Mouse (Mus musculus) kidney, embryonic 16.5 days (tissue): ENCODE results near the gene Shisa2. TPM values are rescaled to one million over a fixed set of nuclear protein-coding genes. Genes with fewer than 3 reads are reported as not detected.

Experiments used
- ATAC-seq: fragments of 200-750 bp; cut with Nextera tagmentation; 2 replicates; pipeline ENCODE4 v1.8.0; 2017; ENCODE audit warnings: moderate TSS enrichment; ENCODE audit not compliant: low FRiP score, low TSS enrichment
- H3K27ac ChIP-seq: fragments of 300-500 bp; sonication (generic); 2 replicates; pipeline ENCODE4 v1.5.1; 2014; ENCODE audit warnings: low read length
- H3K27me3 ChIP-seq: fragments of 300-500 bp; sonication (generic); 2 replicates; pipeline ENCODE4 v1.6.1; 2014; ENCODE audit warnings: low read length, control low read depth, mixed read lengths; ENCODE audit not compliant: insufficient read depth
- H3K36me3 ChIP-seq: fragments of 300-500 bp; sonication (generic); 2 replicates; pipeline ENCODE4 v1.6.1; 2014; ENCODE audit warnings: low read length, control low read depth, mixed read lengths; ENCODE audit not compliant: insufficient read depth
- H3K4me1 ChIP-seq: fragments of 300-500 bp; sonication (generic); 2 replicates; pipeline ENCODE4 v1.6.1; 2014; ENCODE audit warnings: low read length, control low read depth, mixed read lengths; ENCODE audit not compliant: insufficient read depth
- H3K4me2 ChIP-seq: fragments of 300-500 bp; sonication (generic); replicated peaks from 2 replicates; pipeline ENCODE4 v1.6.1; 2014; ENCODE audit warnings: low read depth, low read length
- H3K4me3 ChIP-seq: fragments of 300-500 bp; sonication (generic); 2 replicates; pipeline ENCODE4 v1.5.1; 2014; ENCODE audit warnings: mild to moderate bottlenecking, low read length
- H3K9ac ChIP-seq: fragments of 300-500 bp; sonication (generic); replicated peaks from 2 replicates; pipeline ENCODE4 v1.6.1; 2014; ENCODE audit warnings: low read length
- H3K9me3 ChIP-seq: fragments of 300-500 bp; sonication (generic); 2 replicates; pipeline ENCODE4 v1.6.1; 2016; ENCODE audit warnings: low read length, control low read depth
- WGBS: fragments of 180-500 bp; shearing (Covaris S2); extraction: QIAGEN DNeasy Blood & Tissue Kit; methylation state at CpG from one replicate; pipeline ENCODE4 v1.1.7; 2014; 5-methylcytosine and 5-hydroxymethylcytosine counted together
- polyA plus RNA-seq: library from polyadenylated mRNA; unstranded; fragments of >200 nt; fragmentation: Nextera tagmentation; extraction: Ambion mirVana; gene quantifications from 2 replicates; pipeline ENCODE4 v1.2.1, GENCODE M21; 2015

Gene Shisa2
- polyA plus RNA-seq, 1 experiment from 2014 or later: 12.8 TPM

GRCm38 (mm10) chr14:59644896-59645295 is 19.8 kb downstream of the Shisa2 start:
- Histone ChIP-seq H3K9me3 (no peaks in the 10 kb centered on the region), H3K27ac (no peak overlapping the region), H3K4me3 (no peak overlapping the region), H3K4me2 (no peak overlapping the region), H3K36me3 (no peaks in the 10 kb centered on the region), H3K9ac (no peak overlapping the region), H3K4me1 (peaks cover 26% of the 10 kb centered on the region), H3K27me3 (no peaks in the 10 kb centered on the region)
- ATAC-seq: no peak
- WGBS: 69% methylated on average over 3 of the region's 3 CpGs

- no peaks in the 10 kb centered on the region for H3K9me3 ChIP-seq
- peak; percentile 49; the same call in 1 of the 2 replicates for ATAC-seq
- H3K36me3 ChIP-seq: no peaks in the 10 kb centered on the region
- H3K4me3 ChIP-seq: no peak overlapping the region
- H3K27me3 ChIP-seq: no peaks in the 10 kb centered on the region
- 0 out of 2 replicates have a peak overlapping the region, but pooled peaks have one; percentile 27 for H3K27ac ChIP-seq
- 41% methylated on average over 16 of the region's 16 CpGs for WGBS
- H3K4me2 ChIP-seq: no peak overlapping the region
- H3K9ac ChIP-seq: no peak overlapping the region
- H3K4me1 ChIP-seq: peaks cover 24% of the 10 kb centered on the region
These were observed 22.0 kb downstream of the Shisa2 start for GRCm38 (mm10) chr14:59646826-59647697.

DNA sequence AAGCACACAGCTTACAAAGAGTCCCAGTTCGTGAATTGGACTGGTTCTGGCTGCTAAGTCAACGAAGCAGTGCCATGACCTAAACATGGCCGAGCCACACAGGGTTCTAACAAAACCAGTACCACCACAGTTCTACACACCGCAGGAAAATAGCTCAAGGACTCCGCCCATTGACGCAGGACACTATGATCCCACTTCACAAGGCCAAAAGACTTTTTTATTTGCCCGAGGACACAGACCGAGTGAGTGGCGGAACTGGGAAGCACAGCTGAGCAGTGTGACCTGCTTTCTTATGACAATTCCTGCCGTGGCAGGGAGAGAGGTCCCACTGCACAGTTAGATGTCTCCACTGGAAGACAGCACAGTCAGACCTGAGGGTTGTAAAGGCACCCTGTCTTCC is 23.5 kb downstream of the Shisa2 start:
- Histone ChIP-seq H3K9ac (no peak overlapping the region), H3K4me2 (no peak overlapping the region), H3K36me3 (no peaks in the 10 kb centered on the region), H3K4me3 (no peak overlapping the region), H3K27me3 (no peaks in the 10 kb centered on the region), H3K9me3 (no peaks in the 10 kb centered on the region), H3K27ac (no peak overlapping the region), H3K4me1 (peaks cover 18% of the 10 kb centered on the region)
- WGBS: 71% methylated on average over 10 of the region's 10 CpGs
- no peak for ATAC-seq

- Histone ChIP-seq H3K4me2 (no peak overlapping the region), H3K4me3 (no peak overlapping the region), H3K4me1 (peaks cover 16% of the 10 kb centered on the region), H3K27me3 (no peaks in the 10 kb centered on the region), H3K9me3 (no peaks in the 10 kb centered on the region), H3K36me3 (no peaks in the 10 kb centered on the region), H3K27ac (no peak overlapping the region), H3K9ac (no peak overlapping the region)
- WGBS: 51% methylated on average over 6 of the region's 6 CpGs
- ATAC-seq: no peak
These were observed 24.2 kb downstream of the Shisa2 start for GRCm38 (mm10) chr14:59649337-59649736.

DNA sequence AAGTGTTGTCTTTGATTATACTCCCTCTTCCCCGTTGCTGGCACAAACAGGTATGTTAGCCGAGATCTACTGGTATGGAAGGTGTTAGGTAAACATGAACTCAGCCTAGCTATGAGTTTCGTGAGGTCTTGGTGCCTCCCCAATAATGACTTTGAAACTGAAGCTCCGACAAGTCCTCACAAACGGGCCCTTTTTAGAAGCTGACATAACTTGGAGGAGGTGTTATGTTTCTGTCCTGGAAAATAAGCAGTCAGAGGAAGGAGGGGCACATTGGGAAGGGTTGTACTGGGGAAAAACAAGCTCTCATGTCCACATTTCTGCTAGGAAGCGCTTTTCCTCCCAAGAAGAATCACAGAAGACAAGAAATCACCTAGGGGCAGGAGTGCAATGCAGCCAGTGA is 31.5 kb downstream of the Shisa2 start:
- H3K36me3 ChIP-seq: no peaks in the 10 kb centered on the region
- H3K27me3 ChIP-seq: no peaks in the 10 kb centered on the region
- 25% methylated on average over 6 of the region's 6 CpGs for WGBS
- no peaks in the 10 kb centered on the region for H3K4me1 ChIP-seq
- no peak overlapping the region for H3K4me3 ChIP-seq
- H3K4me2 ChIP-seq: no peak overlapping the region
- no peak overlapping the region for H3K27ac ChIP-seq
- no peak overlapping the region for H3K9ac ChIP-seq
- ATAC-seq: no peak
- H3K9me3 ChIP-seq: no peaks in the 10 kb centered on the region

GRCm38 (mm10) chr14:59657098-59657497 is 32.0 kb downstream of the Shisa2 start:
- no peaks in the 10 kb centered on the region for H3K9me3 ChIP-seq
- H3K4me1 ChIP-seq: no peaks in the 10 kb centered on the region
- 96% methylated on average over 1 of the region's 1 CpGs for WGBS
- H3K4me3 ChIP-seq: no peak overlapping the region
- no peak overlapping the region for H3K9ac ChIP-seq
- ATAC-seq: no peak
- H3K4me2 ChIP-seq: no peak overlapping the region
- H3K27me3 ChIP-seq: no peaks in the 10 kb centered on the region
- H3K36me3 ChIP-seq: no peaks in the 10 kb centered on the region
- no peak overlapping the region for H3K27ac ChIP-seq

- H3K4me3 ChIP-seq: no peak overlapping the region
- peaks cover 24% of the 10 kb centered on the region for H3K4me1 ChIP-seq
- 0 out of 2 replicates have a peak, but pooled peaks cover 3% of the 10 kb centered on the region for H3K27me3 ChIP-seq
- H3K36me3 ChIP-seq: no peaks in the 10 kb centered on the region
- no peak overlapping the region for H3K27ac ChIP-seq
- H3K4me2 ChIP-seq: no peak overlapping the region
- H3K9ac ChIP-seq: no peak overlapping the region
- no peak for ATAC-seq
- no peaks in the 10 kb centered on the region for H3K9me3 ChIP-seq
- 69% methylated on average over 6 of the region's 6 CpGs for WGBS
These were observed 47.9 kb downstream of the Shisa2 start for GRCm38 (mm10) chr14:59672893-59673515.

GRCm38 (mm10) chr14:59674556-59674955 is 49.4 kb downstream of the Shisa2 start:
- 0 out of 2 replicates have a peak, but pooled peaks have one; percentile 36 for ATAC-seq
- WGBS: 6% methylated on average over 8 of the region's 8 CpGs

GRCm38 (mm10) chr14:59675330-59675729 is 50.2 kb downstream of the Shisa2 start:
- no peaks in the 10 kb centered on the region for H3K36me3 ChIP-seq
- H3K9me3 ChIP-seq: no peaks in the 10 kb centered on the region
- H3K4me3 ChIP-seq: no peak overlapping the region
- peaks cover 24% of the 10 kb centered on the region for H3K4me1 ChIP-seq
- H3K27me3 ChIP-seq: 0 out of 2 replicates have a peak, but pooled peaks cover 3% of the 10 kb centered on the region
- 61% methylated on average over 4 of the region's 4 CpGs for WGBS
- 0 out of 2 replicates have a peak overlapping the region, but pooled peaks have one; percentile 47 for H3K27ac ChIP-seq
- no peak overlapping the region for H3K9ac ChIP-seq
- ATAC-seq: no peak
- no peak overlapping the region for H3K4me2 ChIP-seq

More at GRCm38 (mm10) chr14:59674556-59674955, 49.4 kb downstream of the Shisa2 start:
- 0 out of 2 replicates have a peak, but pooled peaks cover 3% of the 10 kb centered on the region for H3K27me3 ChIP-seq
- no peaks in the 10 kb centered on the region for H3K9me3 ChIP-seq
- H3K4me2 ChIP-seq: no peak overlapping the region
- H3K4me3 ChIP-seq: no peak overlapping the region
- H3K4me1 ChIP-seq: peaks cover 24% of the 10 kb centered on the region
- peak overlapping the region; percentile 47; the same call in 1 of the 2 replicates for H3K27ac ChIP-seq
- H3K36me3 ChIP-seq: no peaks in the 10 kb centered on the region
- H3K9ac ChIP-seq: peak overlapping the region; percentile 33
